Mouse (Mus musculus) heart, postnatal 0 days (tissue): Measurements from ENCODE around the gene Prep. TPM values are rescaled to one million over a fixed set of nuclear protein-coding genes. Genes with fewer than 3 reads are reported as not detected.

Experiments used
- ATAC-seq: fragments of 200-750 bp; cut with Nextera tagmentation; 2 replicates; pipeline ENCODE4 v1.8.0; 2017; ENCODE audit warnings: low read depth, moderate number of reproducible peaks, moderate library complexity; ENCODE audit not compliant: insufficient read depth
- DNase-seq: peaks from one replicate; pipeline ENCODE4 v3.0.0-alpha.2; 2016; ENCODE audit warnings: low spot score
- H3K27ac ChIP-seq: fragments of 300-500 bp; sonication (generic); 2 replicates; pipeline ENCODE4 v1.5.1; 2014; ENCODE audit warnings: low read depth, mild to moderate bottlenecking
- H3K27me3 ChIP-seq: fragments of 300-500 bp; sonication (generic); 2 replicates; pipeline ENCODE4 v1.6.1; 2014; ENCODE audit warnings: low read length, mixed read lengths; ENCODE audit not compliant: control insufficient read depth, insufficient read depth
- H3K36me3 ChIP-seq: fragments of 300-500 bp; sonication (generic); replicated peaks from 2 replicates; pipeline ENCODE4 v1.6.1; 2014; ENCODE audit warnings: low read length, mixed read lengths; ENCODE audit not compliant: control insufficient read depth, insufficient read depth
- H3K4me1 ChIP-seq: fragments of 300-500 bp; sonication (generic); 2 replicates; pipeline ENCODE4 v1.6.1; 2014; ENCODE audit warnings: antibody characterized with exemption; ENCODE audit not compliant: control insufficient read depth, insufficient read depth
- H3K4me2 ChIP-seq: fragments of 300-500 bp; sonication (generic); 2 replicates; pipeline ENCODE4 v1.6.1; 2014; ENCODE audit warnings: low read depth, mild to moderate bottlenecking, low read length, moderate library complexity
- H3K4me3 ChIP-seq: fragments of 300-500 bp; sonication (generic); 2 replicates; pipeline ENCODE4 v1.5.1; 2014; ENCODE audit warnings: low read depth, low read length
- H3K9ac ChIP-seq: fragments of 300-500 bp; sonication (generic); replicated peaks from 2 replicates; pipeline ENCODE4 v1.6.1; 2014; ENCODE audit warnings: low read depth, low read length, mixed read lengths
- H3K9me3 ChIP-seq: fragments of 300-500 bp; sonication (generic); replicated peaks from 2 replicates; pipeline ENCODE4 v1.6.1; 2016; ENCODE audit warnings: low read length; ENCODE audit not compliant: control insufficient read depth
- CTCF ChIP-seq: IDR thresholded peaks from 2 replicates; pipeline ENCODE4 v1.5.1; 2016; ENCODE audit warnings: antibody characterized with exemption, control low read depth, low read depth
- EP300 ChIP-seq: IDR thresholded peaks from 2 replicates; pipeline ENCODE4 v1.6.1; 2016; ENCODE audit warnings: antibody characterized with exemption, low read depth
- WGBS: fragments of 180-500 bp; shearing (Covaris S2); extraction: QIAGEN DNeasy Blood & Tissue Kit; methylation state at CpG from one replicate; pipeline ENCODE4 v1.1.7; 2014; 5-methylcytosine and 5-hydroxymethylcytosine counted together
- polyA plus RNA-seq: library from polyadenylated mRNA; unstranded; fragments of >200 nt; fragmentation: Nextera tagmentation; extraction: Ambion mirVana; gene quantifications from 2 replicates; pipeline ENCODE4 v1.2.1, GENCODE M21; 2015
- total RNA-seq: library from RNA; depleted of rRNA; stranded (reverse); fragments of >200 nt; gene quantifications from 2 replicates; pipeline ENCODE4 v1.2.3, GENCODE M21; 2014; ENCODE audit warnings: low replicate concordance

The Prep gene
- total and polyA plus RNA-seq, 2 experiments from 2014 or later = 16.8 to 16.9 TPM

GRCm38 (mm10) chr10:45107313-45107712, 40.3 kb downstream of the Prep start:
- Histone ChIP-seq H3K4me2 (no peak overlapping the region), H3K4me3 (no peak overlapping the region), H3K4me1 (peaks cover 11% of the 10 kb centered on the region), H3K9me3 (no peaks in the 10 kb centered on the region), H3K36me3 (peaks cover 50% of the 10 kb centered on the region), H3K27me3 (no peaks in the 10 kb centered on the region), H3K27ac (no peak overlapping the region), H3K9ac (no peak overlapping the region)
- ATAC-seq = no peak
- DNase-seq = no peak
- no peak for TF ChIP-seq EP300
- WGBS = 83% methylated on average over 2 of the region's 2 CpGs

- 95% methylated on average over 8 of the region's 8 CpGs for WGBS
- H3K36me3 ChIP-seq = peaks cover 58% of the 10 kb centered on the region
- peaks cover under 1% of the 10 kb centered on the region for H3K4me1 ChIP-seq
- H3K27me3 ChIP-seq = no peaks in the 10 kb centered on the region
- H3K4me2 ChIP-seq = no peak overlapping the region
- DNase-seq = no peak
- H3K4me3 ChIP-seq = no peak overlapping the region
- H3K27ac ChIP-seq = no peak overlapping the region
- TF ChIP-seq EP300 = no peak
- TF ChIP-seq CTCF = no peak
- ATAC-seq = no peak
- no peaks in the 10 kb centered on the region for H3K9me3 ChIP-seq
- no peak overlapping the region for H3K9ac ChIP-seq
Observed at GRCm38 (mm10) chr10:45109041-45109440, 42.0 kb downstream of the Prep start.

GRCm38 (mm10) chr10:45109974-45110373, 43.0 kb downstream of the Prep start:
- Histone ChIP-seq H3K27ac (no peak overlapping the region), H3K36me3 (peaks cover 61% of the 10 kb centered on the region)
- 69% methylated on average over 6 of the region's 6 CpGs for WGBS

GRCm38 (mm10) chr10:45112927-45113326, 45.9 kb downstream of the Prep start:
- no peak overlapping the region for H3K9ac ChIP-seq
- no peak for TF ChIP-seq EP300
- no peak for TF ChIP-seq CTCF
- H3K27ac ChIP-seq = no peak overlapping the region
- DNase-seq = no peak
- H3K4me2 ChIP-seq = no peak overlapping the region
- no peaks in the 10 kb centered on the region for H3K27me3 ChIP-seq
- H3K4me3 ChIP-seq = no peak overlapping the region
- peaks cover 62% of the 10 kb centered on the region for H3K36me3 ChIP-seq
- no peaks in the 10 kb centered on the region for H3K9me3 ChIP-seq
- no peaks in the 10 kb centered on the region for H3K4me1 ChIP-seq
- ATAC-seq = no peak
- WGBS = 60% methylated on average over 11 of the region's 11 CpGs

More at GRCm38 (mm10) chr10:45109974-45110373, 43.0 kb downstream of the Prep start:
- Histone ChIP-seq H3K4me1 (no peaks in the 10 kb centered on the region), H3K4me3 (no peak overlapping the region), H3K4me2 (no peak overlapping the region), H3K27me3 (no peaks in the 10 kb centered on the region), H3K9me3 (no peaks in the 10 kb centered on the region), H3K9ac (no peak overlapping the region)
- no peak for DNase-seq
- ATAC-seq = no peak
- TF ChIP-seq EP300 = no peak
- TF ChIP-seq CTCF = no peak

GRCm38 (mm10) chr10:45114462-45114861, 47.5 kb downstream of the Prep start:
- WGBS = 57% methylated on average over 4 of the region's 4 CpGs
- no peaks in the 10 kb centered on the region for H3K9me3 ChIP-seq
- no peak overlapping the region for H3K9ac ChIP-seq
- no peak overlapping the region for H3K4me2 ChIP-seq
- ATAC-seq (peak; percentile 75), DNase-seq (peak; percentile 61)
- no peak for TF ChIP-seq EP300
- TF ChIP-seq CTCF = peak; percentile 90
- H3K27ac ChIP-seq = no peak overlapping the region
- no peak overlapping the region for H3K4me3 ChIP-seq
- no peaks in the 10 kb centered on the region for H3K27me3 ChIP-seq
- H3K4me1 ChIP-seq = no peaks in the 10 kb centered on the region
- H3K36me3 ChIP-seq = peaks cover 52% of the 10 kb centered on the region

GRCm38 (mm10) chr10:45116832-45117231, 49.8 kb downstream of the Prep start:
- H3K9me3 ChIP-seq = no peaks in the 10 kb centered on the region
- ATAC-seq (no peak), DNase-seq (no peak)
- no peak for TF ChIP-seq CTCF
- TF ChIP-seq EP300 = no peak
- H3K4me1 ChIP-seq = no peaks in the 10 kb centered on the region
- 95% methylated on average over 5 of the region's 5 CpGs for WGBS
- no peak overlapping the region for H3K9ac ChIP-seq
- H3K4me3 ChIP-seq = no peak overlapping the region
- peaks cover 56% of the 10 kb centered on the region for H3K36me3 ChIP-seq
- H3K27ac ChIP-seq = no peak overlapping the region
- H3K27me3 ChIP-seq = no peaks in the 10 kb centered on the region
- no peak overlapping the region for H3K4me2 ChIP-seq
